In genomic region chr1:191946261-191946660, GRCm38 (mm10) we compare ENCODE assay signal across 14 mouse cellular contexts. TPM values are rescaled to one million over a fixed set of nuclear protein-coding genes. Genes with fewer than 3 reads are reported as not detected.
A peak's percentile ranks its signal among the peaks of the same experiment; 100 is the strongest.
DNase-seq lines count a peak whose midpoint lies in the region; ATAC-seq and TF ChIP-seq lines count a peak whose summit lies in the region.
"Had no signal": no experiment of that assay in that cellular context is flagged by ENCODE, and none has a peak within 500 bp of the region (broad histone marks: within the 10 kb centered on the region; RNA-seq: fewer than 3 reads in every experiment).

No protein-coding gene starts in this region.

- no peak for TF ChIP-seq CTCF in liver, adult 2 months (IDR thresholded peaks at IDR 0.05; ENCODE audit: low read depth, low read length)
- TF ChIP-seq CTCF in liver, postnatal 0 days (IDR thresholded peaks at IDR 0.05; ENCODE audit: low read depth), result no peak
- TF ChIP-seq CTCF in intestine, postnatal 0 days (IDR thresholded peaks at IDR 0.05; ENCODE audit: low read depth), result no peak

- H3K9me3 ChIP-seq in liver, postnatal 0 days (ENCODE audit: low read length), result no peaks in the 10 kb centered on the region
- no peaks in the 10 kb centered on the region for H3K9me3 ChIP-seq in intestine, postnatal 0 days (ENCODE audit: control insufficient read depth)
- no peaks in the 10 kb centered on the region for H3K9me3 ChIP-seq in hindbrain, embryonic 10.5 days
- H3K9me3 ChIP-seq: embryonic facial prominence, embryonic 10.5 days; liver, embryonic 13.5 days; megakaryocyte, embryonic 14.5 days; neural tube, embryonic 15.5 days had no signal

- H3K79me2 ChIP-seq in liver, adult 2 months (ENCODE audit: control insufficient read depth, insufficient read depth, low read length), result no peaks in the 10 kb centered on the region

- no peak overlapping the region for H3K9ac ChIP-seq in liver, adult 2 months (ENCODE audit: low read depth, low read length)
- no peak overlapping the region for H3K9ac ChIP-seq in liver, postnatal 0 days (replicated peaks)
- H3K9ac ChIP-seq in intestine, postnatal 0 days (ENCODE audit: low read depth, low read length), result no peak overlapping the region
- H3K9ac ChIP-seq: liver, embryonic 13.5 days; neural tube, embryonic 15.5 days had no signal

- TF ChIP-seq POLR2A in liver, adult 2 months (IDR thresholded peaks at IDR 0.05; ENCODE audit: extremely low read depth, insufficient read depth, low read length), result no peak

- no peak overlapping the region for H3K4me3 ChIP-seq in liver, adult 2 months (ENCODE audit: insufficient read depth, low read depth, low read length)
- no peak overlapping the region for H3K4me3 ChIP-seq in liver, postnatal 0 days (ENCODE audit: low read depth, low read length)
- H3K4me3 ChIP-seq in intestine, postnatal 0 days (ENCODE audit: low read depth, low read length), result no peak overlapping the region
- H3K4me3 ChIP-seq in hindbrain, embryonic 10.5 days, result no peak overlapping the region
- H3K4me3 ChIP-seq: embryonic facial prominence, embryonic 10.5 days; liver, embryonic 13.5 days; megakaryocyte, embryonic 14.5 days; neural tube, embryonic 15.5 days had no signal

- H3K27ac ChIP-seq in liver, adult 2 months (replicated peaks; ENCODE audit: insufficient read depth, low read depth, low read length), result peak overlapping the region; percentile 87
- H3K27ac ChIP-seq in liver, postnatal 0 days (ENCODE audit: low read depth), result no peak overlapping the region
- no peak overlapping the region for H3K27ac ChIP-seq in intestine, postnatal 0 days (ENCODE audit: low read depth, low read length)
- no peak overlapping the region for H3K27ac ChIP-seq in hindbrain, embryonic 10.5 days
- H3K27ac ChIP-seq: embryonic facial prominence, embryonic 10.5 days; liver, embryonic 13.5 days; neural tube, embryonic 15.5 days had no signal

- no peaks in the 10 kb centered on the region for H3K36me3 ChIP-seq in liver, adult 2 months (ENCODE audit: control insufficient read depth, insufficient read depth, low read length)
- H3K36me3 ChIP-seq in liver, postnatal 0 days (replicated peaks; ENCODE audit: insufficient read depth, low read length), result no peaks in the 10 kb centered on the region
- no peaks in the 10 kb centered on the region for H3K36me3 ChIP-seq in intestine, postnatal 0 days (ENCODE audit: control insufficient read depth, insufficient read depth)
- no peaks in the 10 kb centered on the region for H3K36me3 ChIP-seq in hindbrain, embryonic 10.5 days
- H3K36me3 ChIP-seq: embryonic facial prominence, embryonic 10.5 days; liver, embryonic 13.5 days; neural tube, embryonic 15.5 days had no signal

- 64% methylated on average over 7 of the region's 7 CpGs for WGBS in liver, adult 2 months
- WGBS in liver, postnatal 0 days (ENCODE audit: insufficient replicate concordance), result 76% methylated on average over 7 of the region's 7 CpGs
- 63% methylated on average over 7 of the region's 7 CpGs for WGBS in intestine, postnatal 0 days
- WGBS in hindbrain, embryonic 10.5 days, result 69% methylated on average over 7 of the region's 7 CpGs

- no peak for TF ChIP-seq EP300 in liver, postnatal 0 days (IDR thresholded peaks at IDR 0.05; ENCODE audit: low read depth)

- no peak for ATAC-seq in liver, postnatal 0 days
- ATAC-seq in intestine, postnatal 0 days, result 0 out of 2 replicates have a peak, but pooled peaks have one; percentile 25
- no peak for ATAC-seq in erythroid progenitor cell, adult 5-6 weeks (replicated peaks; ENCODE audit: low FRiP score, poor library complexity, severe bottlenecking)
- ATAC-seq: Patski had no signal

- H3K4me1 ChIP-seq in liver, adult 2 months (ENCODE audit: control insufficient read depth, insufficient read depth, low read length), result peaks cover 26% of the 10 kb centered on the region
- H3K4me1 ChIP-seq in liver, postnatal 0 days (ENCODE audit: insufficient read depth), result peaks cover 12% of the 10 kb centered on the region
- H3K4me1 ChIP-seq in intestine, postnatal 0 days (replicated peaks; ENCODE audit: control insufficient read depth, insufficient read depth, low read length), result no peaks in the 10 kb centered on the region
- H3K4me1 ChIP-seq in hindbrain, embryonic 10.5 days (replicated peaks), result no peaks in the 10 kb centered on the region; the same call in 1 of the 2 replicates
- H3K4me1 ChIP-seq: neural tube, embryonic 15.5 days had no signal

- H3K4me2 ChIP-seq in liver, postnatal 0 days (ENCODE audit: low read depth, low read length), result no peak overlapping the region
- H3K4me2 ChIP-seq in intestine, postnatal 0 days (replicated peaks; ENCODE audit: low read depth), result no peak overlapping the region
- H3K4me2 ChIP-seq: liver, embryonic 13.5 days; neural tube, embryonic 15.5 days had no signal

- H3K27me3 ChIP-seq in liver, adult 2 months (ENCODE audit: control insufficient read depth, insufficient read depth, low read length), result no peaks in the 10 kb centered on the region
- H3K27me3 ChIP-seq in liver, postnatal 0 days (ENCODE audit: insufficient read depth, low read length), result no peaks in the 10 kb centered on the region
- no peaks in the 10 kb centered on the region for H3K27me3 ChIP-seq in intestine, postnatal 0 days (replicated peaks; ENCODE audit: control insufficient read depth, insufficient read depth, low read length)
- H3K27me3 ChIP-seq in hindbrain, embryonic 10.5 days (ENCODE audit: insufficient read depth, poor library complexity, severe bottlenecking), result no peaks in the 10 kb centered on the region
- H3K27me3 ChIP-seq: liver, embryonic 13.5 days; neural tube, embryonic 15.5 days; Patski had no signal

- no peak for DNase-seq in liver, adult 2 months (ENCODE audit: extremely low read depth, low read depth, low spot score)
- no peak for DNase-seq in liver, postnatal 0 days
- DNase-seq in ZHBTc4 (ENCODE audit: low read depth, low spot score), result peak; percentile 93
- DNase-seq in yolk sac, embryonic 10.5 days (ENCODE audit: low spot score), result peak; percentile 66
- no peak for DNase-seq in hindbrain, embryonic 10.5 days (ENCODE audit: low spot score)
- DNase-seq: adrenal gland, adult 8-10 months; cerebellum, postnatal 10 days; liver, embryonic 13.5 days had no signal

RNA-seq across cellular contexts. Expression of gene Rd3, which starts 30.9 kb away (rescaled TPM):
- total RNA-seq in liver, adult 2 months (2014; rRNA removed), result 0.46 and 0.54 TPM in 2 replicates
- polyA plus RNA-seq in liver, adult 2 months (2012; rRNA removed), result 1.2 and 1.6 TPM in 2 replicates
- 0.09 and 0.12 TPM in 2 replicates for polyA plus RNA-seq in liver, postnatal 0 days (2015; fragmentation: Nextera tagmentation; extraction: Ambion mirVana)
- polyA plus RNA-seq in intestine, postnatal 0 days (2015; fragmentation: Nextera tagmentation; extraction: Ambion mirVana), result 0.08 and 0.10 TPM in 2 replicates
- polyA plus RNA-seq in hindbrain, embryonic 10.5 days (2016; fragmentation: Nextera tagmentation; extraction: Ambion mirVana), result 1.1 and 2.9 TPM in 2 replicates
- total RNA-seq in erythroid progenitor cell, adult 5-6 weeks (2015; ENCODE audit: low replicate concordance), result not detected in 2 replicates
- not detected in 2 replicates for total RNA-seq in erythroid progenitor cell, adult 5-6 weeks (2017; ENCODE audit: low replicate concordance)

RNA-seq across cellular contexts. Expression of gene Slc30a1, which starts 39.7 kb away (rescaled TPM):
- total RNA-seq in liver, adult 2 months (2014; rRNA removed), result 22.6 and 24.4 TPM in 2 replicates
- 11.3 and 13.6 TPM in 2 replicates for polyA plus RNA-seq in liver, adult 2 months (2012; rRNA removed)
- polyA plus RNA-seq in liver, postnatal 0 days (2015; fragmentation: Nextera tagmentation; extraction: Ambion mirVana), result 4.3 and 7.0 TPM in 2 replicates
- polyA plus RNA-seq in intestine, postnatal 0 days (2015; fragmentation: Nextera tagmentation; extraction: Ambion mirVana), result 11.6 and 12.8 TPM in 2 replicates
- polyA plus RNA-seq in hindbrain, embryonic 10.5 days (2016; fragmentation: Nextera tagmentation; extraction: Ambion mirVana), result 1.3 and 1.6 TPM in 2 replicates
- 12.6 and 16.6 TPM in 2 replicates for total RNA-seq in erythroid progenitor cell, adult 5-6 weeks (2015; ENCODE audit: low replicate concordance)
- 13.2 and 21.7 TPM in 2 replicates for total RNA-seq in erythroid progenitor cell, adult 5-6 weeks (2017; ENCODE audit: low replicate concordance)

Comparison
In these comparisons a context has a peak if more than half of its experiments do, and no peak if none do; other contexts are left out.
1. DNase-seq: peak in ZHBTc4 (single experiment) and yolk sac, embryonic 10.5 days (single experiment); none in liver, adult 2 months (single experiment), liver, postnatal 0 days (single experiment) and hindbrain, embryonic 10.5 days (single experiment).